Mouse (Mus musculus) ES-Bruce4 (cell line): ENCODE results near the gene Nat10. TPM values are rescaled to one million over a fixed set of nuclear protein-coding genes. Genes with fewer than 3 reads are reported as not detected.

Experiments
- H3K27ac ChIP-seq: 2 replicates; pipeline ENCODE4 v1.5.1; 2012; ENCODE audit warnings: low read length, inconsistent platforms; ENCODE audit not compliant: insufficient read depth
- H3K27me3 ChIP-seq: 2 replicates; pipeline ENCODE4 v1.6.1; 2012; ENCODE audit warnings: mild to moderate bottlenecking, low read length, inconsistent platforms; ENCODE audit not compliant: control insufficient read depth, poor library complexity, insufficient read depth, severe bottlenecking
- H3K36me3 ChIP-seq: 2 replicates; pipeline ENCODE4 v1.6.1; 2012; ENCODE audit warnings: inconsistent platforms, mild to moderate bottlenecking, low read length, moderate library complexity; ENCODE audit not compliant: control insufficient read depth, poor library complexity, insufficient read depth, severe bottlenecking
- H3K4me1 ChIP-seq: one replicate; pipeline ENCODE4 v1.8.1; 2011; ENCODE audit warnings: low read length; ENCODE audit not compliant: control insufficient read depth, insufficient read depth
- H3K4me3 ChIP-seq: 2 replicates; pipeline ENCODE4 v1.5.1; 2011; ENCODE audit warnings: low read depth, mild to moderate bottlenecking, low read length
- H3K9ac ChIP-seq: 2 replicates; pipeline ENCODE4 v1.6.1; 2012; ENCODE audit warnings: low read depth, mild to moderate bottlenecking, inconsistent platforms; ENCODE audit not compliant: poor library complexity, severe bottlenecking
- H3K9me3 ChIP-seq: replicated peaks from 2 replicates; pipeline ENCODE4 v1.6.1; 2012; ENCODE audit warnings: mild to moderate bottlenecking, low read length, inconsistent platforms; ENCODE audit not compliant: control insufficient read depth, poor library complexity, insufficient read depth, severe bottlenecking
- CTCF ChIP-seq: IDR thresholded peaks from one replicate; pipeline ENCODE4 v1.8.1; 2011; ENCODE audit warnings: low read depth, low read length
- EP300 ChIP-seq: IDR thresholded peaks from 2 replicates; pipeline ENCODE4 v1.6.1; 2011; ENCODE audit warnings: low read depth, low read length; ENCODE audit not compliant: insufficient read depth
- POLR2A ChIP-seq: IDR thresholded peaks from one replicate; pipeline ENCODE4 v1.8.1; 2011; ENCODE audit warnings: low read length; ENCODE audit not compliant: insufficient read depth
- polyA plus RNA-seq: library from polyadenylated mRNA; stranded (reverse); fragments of >200 nt; gene quantifications from 2 replicates; pipeline ENCODE4 v1.2.4, GENCODE M21; 2011; ENCODE audit warnings: low read depth; ENCODE audit not compliant: missing spikeins, insufficient read depth, insufficient read length

Nat10 gene
- polyA plus RNA-seq, 1 experiment, result 89.5 TPM

DNA sequence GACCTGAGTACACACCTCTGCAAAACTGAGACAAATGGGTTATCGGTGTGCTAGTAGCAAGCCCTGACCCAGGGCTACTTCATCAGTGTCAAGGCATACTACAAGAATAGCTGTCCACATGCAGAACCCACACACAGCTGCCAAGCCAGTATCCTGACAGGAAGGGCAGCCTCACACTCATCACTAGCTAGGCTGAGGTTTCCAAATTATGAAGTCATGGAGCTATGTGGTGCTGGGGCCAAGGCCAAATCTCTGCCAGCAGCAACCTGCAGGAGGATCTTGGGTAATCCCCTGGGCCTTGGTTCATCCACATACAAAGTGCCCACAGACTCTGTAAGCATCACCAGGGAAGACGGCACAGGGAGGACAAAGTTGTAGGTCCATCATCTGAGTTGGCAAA lies 17.5 kb downstream of the Nat10 start:
- no peaks in the 10 kb centered on the region for H3K9me3 ChIP-seq
- H3K4me3 ChIP-seq, result no peak overlapping the region
- peaks cover 44% of the 10 kb centered on the region for H3K36me3 ChIP-seq
- no peak for TF ChIP-seq POLR2A
- TF ChIP-seq EP300, result no peak
- no peak for TF ChIP-seq CTCF
- H3K4me1 ChIP-seq, result no peaks in the 10 kb centered on the region
- H3K27ac ChIP-seq, result no peak overlapping the region
- H3K27me3 ChIP-seq, result no peaks in the 10 kb centered on the region
- no peak overlapping the region for H3K9ac ChIP-seq

DNA sequence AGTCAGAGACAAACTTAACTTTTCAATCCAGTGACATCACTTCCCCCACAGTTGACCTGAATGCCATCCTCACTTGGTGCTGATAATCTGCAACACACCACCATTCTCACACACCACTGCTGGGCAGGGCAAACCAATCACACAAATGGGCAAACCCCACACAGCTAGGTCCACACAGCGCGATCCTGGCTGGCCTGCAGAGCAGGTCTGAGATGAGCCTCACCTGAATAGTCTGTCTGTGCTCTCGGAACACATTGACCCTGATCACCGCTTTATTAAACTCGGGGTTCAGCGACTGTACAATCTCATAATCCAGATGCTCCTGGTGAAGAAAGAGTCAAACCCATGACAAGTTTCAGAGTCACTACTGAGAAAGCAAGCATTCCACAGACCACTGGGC lies 18.2 kb downstream of the Nat10 start:
- peaks cover 44% of the 10 kb centered on the region for H3K36me3 ChIP-seq
- H3K9ac ChIP-seq, result no peak overlapping the region
- no peaks in the 10 kb centered on the region for H3K9me3 ChIP-seq
- no peak overlapping the region for H3K4me3 ChIP-seq
- TF ChIP-seq POLR2A, result no peak
- TF ChIP-seq EP300, result no peak
- no peaks in the 10 kb centered on the region for H3K4me1 ChIP-seq
- H3K27ac ChIP-seq, result no peak overlapping the region
- H3K27me3 ChIP-seq, result no peaks in the 10 kb centered on the region

DNA sequence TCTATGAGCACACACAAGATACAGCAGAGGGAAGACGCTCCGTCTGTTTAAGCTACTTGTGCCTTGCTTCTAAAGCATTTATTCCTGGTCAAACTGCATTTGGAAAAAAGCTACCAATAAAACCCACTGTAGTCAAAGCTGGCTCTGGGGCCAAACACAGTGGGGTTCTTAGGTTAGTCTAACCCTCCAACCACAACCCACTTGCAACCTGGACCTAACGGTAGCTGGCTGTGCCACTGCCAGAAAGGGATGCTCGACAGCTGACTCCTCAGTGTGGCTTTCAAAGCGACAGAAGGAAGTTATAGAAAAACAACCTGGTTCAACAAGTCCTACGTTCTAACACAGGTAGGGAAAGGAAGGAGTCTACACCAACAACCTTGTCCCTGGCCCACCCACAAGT lies 29.6 kb downstream of the Nat10 start:
- Histone ChIP-seq H3K4me1 (no peaks in the 10 kb centered on the region), H3K9ac (no peak overlapping the region), H3K4me3 (no peak overlapping the region), H3K36me3 (peaks cover 26% of the 10 kb centered on the region), H3K27me3 (no peaks in the 10 kb centered on the region), H3K9me3 (no peaks in the 10 kb centered on the region), H3K27ac (no peak overlapping the region)
- TF ChIP-seq EP300, result no peak
- no peak for TF ChIP-seq CTCF
- no peak for TF ChIP-seq POLR2A

DNA sequence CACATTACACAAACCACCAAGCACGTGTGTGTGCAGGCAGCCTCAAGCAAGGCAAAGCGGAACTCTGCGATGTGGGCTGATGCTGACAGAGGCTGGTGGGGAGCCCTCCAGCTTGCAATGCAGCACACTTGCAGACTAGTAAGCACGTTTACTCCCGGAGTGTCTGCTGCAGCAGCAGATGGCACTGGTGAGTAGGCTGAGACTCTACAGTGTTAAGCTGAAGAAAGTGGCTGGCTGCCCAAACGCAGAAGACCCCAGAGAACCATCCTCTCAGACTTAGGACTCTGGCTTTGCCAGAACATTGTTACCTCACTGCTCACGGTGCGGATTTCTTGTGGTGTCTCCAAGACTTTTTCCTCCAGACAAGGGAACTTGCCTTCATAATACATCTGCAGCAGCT lies 30.1 kb downstream of the Nat10 start:
- no peak overlapping the region for H3K4me3 ChIP-seq
- no peak overlapping the region for H3K9ac ChIP-seq
- no peaks in the 10 kb centered on the region for H3K9me3 ChIP-seq
- H3K36me3 ChIP-seq, result peaks cover 29% of the 10 kb centered on the region
- H3K4me1 ChIP-seq, result no peaks in the 10 kb centered on the region
- TF ChIP-seq CTCF (peak; percentile 31), EP300 (no peak)
- H3K27me3 ChIP-seq, result no peaks in the 10 kb centered on the region
- no peak overlapping the region for H3K27ac ChIP-seq

DNA sequence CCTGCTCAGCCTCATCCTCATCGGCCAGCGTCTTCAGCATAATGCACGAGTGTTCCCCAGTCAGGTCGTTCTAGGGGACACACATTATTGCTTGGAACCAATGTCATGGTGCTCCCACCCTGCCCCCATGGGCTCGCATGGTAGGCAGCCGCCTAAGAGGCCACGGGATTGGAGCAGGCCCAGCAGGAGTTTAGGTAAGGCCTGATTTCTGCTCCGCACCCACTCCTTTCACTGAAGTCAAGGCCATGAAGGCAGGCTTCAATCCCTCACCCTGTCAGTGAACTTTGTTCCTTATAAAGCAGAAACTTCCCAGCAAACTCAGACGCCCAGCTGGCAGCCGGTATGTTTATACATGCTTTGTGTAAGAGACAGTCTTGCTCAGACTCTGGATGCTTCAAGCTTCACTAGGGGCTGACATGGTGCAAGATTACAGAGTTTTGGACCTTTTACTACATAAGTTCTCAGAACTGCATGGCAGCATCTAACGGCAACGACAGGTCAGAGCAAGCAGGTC lies 33.0 kb downstream of the Nat10 start:
- TF ChIP-seq POLR2A (no peak), CTCF (no peak), EP300 (no peak)
- H3K36me3 ChIP-seq, result peaks cover 35% of the 10 kb centered on the region
- no peak overlapping the region for H3K9ac ChIP-seq
- H3K27ac ChIP-seq, result no peak overlapping the region
- no peak overlapping the region for H3K4me3 ChIP-seq
- H3K27me3 ChIP-seq, result no peaks in the 10 kb centered on the region
- H3K9me3 ChIP-seq, result no peaks in the 10 kb centered on the region
- no peaks in the 10 kb centered on the region for H3K4me1 ChIP-seq

DNA sequence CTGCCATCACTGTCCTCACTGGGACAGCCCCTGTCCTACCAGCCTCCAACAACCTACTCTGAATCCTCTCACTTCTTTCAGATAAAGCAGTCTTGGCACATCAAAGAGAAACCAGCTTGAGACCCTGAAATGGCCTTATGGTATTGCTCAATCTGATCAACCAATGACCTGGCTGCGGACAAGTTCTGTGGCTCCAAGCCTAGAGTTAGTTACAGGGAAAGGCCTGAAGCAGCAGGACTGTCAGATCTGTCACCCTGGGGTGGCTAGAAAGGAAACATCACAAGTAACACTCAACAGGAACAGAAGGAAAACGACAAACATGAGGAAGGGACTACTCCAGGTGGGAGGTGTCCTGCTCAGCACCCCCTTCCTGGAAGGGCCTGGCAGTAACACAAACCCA lies 36.5 kb downstream of the Nat10 start:
- Histone ChIP-seq H3K4me3 (no peak overlapping the region), H3K27me3 (no peaks in the 10 kb centered on the region), H3K27ac (no peak overlapping the region), H3K36me3 (peaks cover 41% of the 10 kb centered on the region), H3K4me1 (no peaks in the 10 kb centered on the region), H3K9me3 (no peaks in the 10 kb centered on the region), H3K9ac (no peak overlapping the region)
- TF ChIP-seq POLR2A (no peak), EP300 (no peak), CTCF (no peak)
